Mouse (Mus musculus): ENCODE measurements around the gene Myog. TPM values are rescaled to one million over a fixed set of nuclear protein-coding genes. Genes with fewer than 3 reads are reported as not detected.

Myog gene
- polyA plus RNA-seq, 1 experiment from 2014 or later: not detected

DNA sequence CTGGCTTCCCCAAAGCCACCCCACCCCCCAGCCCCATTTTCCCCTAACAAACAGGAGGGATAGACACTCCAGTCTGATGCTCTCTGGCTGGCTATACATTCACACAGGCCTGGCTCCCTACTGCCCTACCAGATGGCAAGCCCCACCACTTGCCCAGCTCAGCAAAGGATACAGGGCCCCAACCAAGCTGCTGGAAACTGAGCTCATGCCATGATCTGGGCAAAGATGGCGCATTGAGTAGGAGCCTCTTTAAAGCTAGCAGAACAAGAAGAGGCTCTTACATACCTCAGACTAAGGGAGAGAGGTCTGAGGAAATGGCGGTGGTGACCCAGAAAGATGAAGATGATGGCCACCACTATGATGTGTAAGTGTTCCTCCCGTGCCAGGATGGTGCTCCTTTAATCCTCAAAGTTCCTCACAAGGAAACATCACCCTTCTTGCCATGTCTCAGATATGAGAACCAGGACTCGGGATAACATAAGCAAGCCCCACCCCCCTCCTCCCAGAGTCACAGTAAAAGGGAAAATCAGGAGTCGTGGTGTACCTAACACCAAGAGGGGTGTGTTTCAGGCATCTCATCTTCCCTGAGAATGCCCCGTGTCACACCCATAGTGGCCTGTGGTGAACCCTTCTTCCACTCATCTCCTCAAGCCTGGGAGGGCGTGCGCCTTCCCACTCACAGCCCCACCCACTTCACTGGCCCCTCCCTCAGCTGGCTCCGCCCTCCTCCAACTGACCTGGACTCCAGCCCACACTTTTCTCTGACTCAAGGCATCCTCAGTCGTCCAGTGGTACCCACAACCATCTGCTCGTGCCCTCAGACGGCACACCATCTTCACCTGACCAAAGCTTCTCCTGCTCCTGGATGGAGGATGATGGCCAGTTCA is 46.4 kb downstream of the Myog start:
- no peak overlapping the region for H3K27ac ChIP-seq (replicated peaks; ENCODE audit: low read depth, low read length)
- DNase-seq: no peak
- H3K4me1 ChIP-seq (ENCODE audit: control insufficient read depth, insufficient read depth, low read length): 0 out of 2 replicates have a peak, but pooled peaks cover 4% of the 10 kb centered on the region
- no peaks in the 10 kb centered on the region for H3K27me3 ChIP-seq (ENCODE audit: control insufficient read depth, insufficient read depth, low read length)
- 86% methylated on average over 12 of the region's 12 CpGs for WGBS
- H3K9ac ChIP-seq (replicated peaks; ENCODE audit: low read length): no peak overlapping the region
- no peak for ATAC-seq (ENCODE audit: low FRiP score, low TSS enrichment)
- no peaks in the 10 kb centered on the region for H3K36me3 ChIP-seq (ENCODE audit: control insufficient read depth, insufficient read depth, low read length)
- no peak overlapping the region for H3K4me3 ChIP-seq (replicated peaks; ENCODE audit: low read depth, low read length)
- no peak overlapping the region for H3K4me2 ChIP-seq (ENCODE audit: low read length)
- no peaks in the 10 kb centered on the region for H3K9me3 ChIP-seq (ENCODE audit: control insufficient read depth, low read length)

DNA sequence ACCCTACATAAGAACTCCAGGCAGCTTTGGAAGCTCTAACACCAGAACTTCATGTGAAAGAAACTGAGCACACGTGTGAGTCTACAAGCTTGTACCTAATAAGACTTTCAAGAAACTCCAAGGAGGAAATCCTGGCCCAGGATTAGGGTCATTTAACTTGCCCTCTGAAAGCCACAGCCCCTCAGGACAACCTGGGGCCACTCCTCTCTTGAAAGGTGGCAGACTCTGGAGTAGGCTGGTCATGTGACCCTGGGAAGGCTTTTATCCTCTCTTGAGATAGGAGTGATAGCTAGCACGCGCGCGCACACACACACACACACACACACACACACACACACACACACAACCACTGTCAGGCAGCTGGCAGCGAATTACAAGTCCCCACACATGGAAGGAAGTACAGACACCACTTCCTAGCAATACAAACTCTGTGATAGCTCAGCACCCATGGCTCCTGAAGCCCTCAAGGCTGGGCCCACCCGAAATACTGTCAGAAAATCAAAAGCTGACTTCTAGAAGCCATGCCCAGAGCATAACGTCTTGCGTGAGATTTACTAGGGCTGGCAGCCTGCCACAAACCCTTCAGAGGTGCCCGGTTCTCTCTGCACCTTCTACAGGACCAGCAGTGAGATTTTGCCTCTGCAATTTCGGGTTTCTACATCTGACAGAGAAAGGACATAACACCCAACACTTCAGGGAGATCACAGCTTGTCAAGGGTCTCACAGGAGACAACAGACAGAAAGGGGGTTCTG is 47.3 kb downstream of the Myog start:
- H3K4me1 ChIP-seq (ENCODE audit: control insufficient read depth, insufficient read depth, low read length): 0 out of 2 replicates have a peak, but pooled peaks cover 4% of the 10 kb centered on the region
- 89% methylated on average over 11 of the region's 11 CpGs for WGBS
- H3K4me2 ChIP-seq (ENCODE audit: low read length): no peak overlapping the region
- no peaks in the 10 kb centered on the region for H3K36me3 ChIP-seq (ENCODE audit: control insufficient read depth, insufficient read depth, low read length)
- H3K9ac ChIP-seq (replicated peaks; ENCODE audit: low read length): no peak overlapping the region
- no peak for ATAC-seq (ENCODE audit: low FRiP score, low TSS enrichment)
- H3K27ac ChIP-seq (replicated peaks; ENCODE audit: low read depth, low read length): no peak overlapping the region
- DNase-seq: no peak
- no peak overlapping the region for H3K4me3 ChIP-seq (replicated peaks; ENCODE audit: low read depth, low read length)
- no peaks in the 10 kb centered on the region for H3K9me3 ChIP-seq (ENCODE audit: control insufficient read depth, low read length)
- H3K27me3 ChIP-seq (ENCODE audit: control insufficient read depth, insufficient read depth, low read length): no peaks in the 10 kb centered on the region

DNA sequence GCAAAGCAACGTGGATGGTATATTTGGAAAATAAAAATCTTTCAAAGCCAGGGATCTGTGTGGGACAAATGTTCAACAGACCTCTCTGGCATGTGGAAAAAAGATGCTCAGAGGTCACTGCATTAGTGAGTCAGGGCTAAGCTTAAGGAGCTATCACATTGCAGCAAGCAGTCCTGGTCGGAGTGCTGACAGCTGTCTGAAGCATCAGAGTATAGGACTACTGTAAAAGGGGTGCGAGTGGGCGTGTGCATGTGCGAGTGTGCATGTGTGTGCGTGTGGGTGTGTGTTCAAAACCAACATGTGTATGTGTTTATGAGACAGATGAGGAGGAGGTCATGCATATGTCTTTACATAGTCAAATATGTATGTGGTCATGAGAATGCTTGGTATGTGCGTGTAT is 49.4 kb downstream of the Myog start:
- Histone ChIP-seq H3K27ac (replicated peaks; ENCODE audit: low read depth, low read length) (no peak overlapping the region), H3K4me3 (replicated peaks; ENCODE audit: low read depth, low read length) (no peak overlapping the region), H3K27me3 (ENCODE audit: control insufficient read depth, insufficient read depth, low read length) (no peaks in the 10 kb centered on the region), H3K36me3 (ENCODE audit: control insufficient read depth, insufficient read depth, low read length) (no peaks in the 10 kb centered on the region), H3K9ac (replicated peaks; ENCODE audit: low read length) (no peak overlapping the region), H3K4me2 (ENCODE audit: low read length) (no peak overlapping the region), H3K9me3 (ENCODE audit: control insufficient read depth, low read length) (no peaks in the 10 kb centered on the region), H3K4me1 (ENCODE audit: control insufficient read depth, insufficient read depth, low read length) (no peaks in the 10 kb centered on the region)
- WGBS: 96% methylated on average over 7 of the region's 7 CpGs
- DNase-seq (no peak), ATAC-seq (ENCODE audit: low FRiP score, low TSS enrichment) (no peak)

DNA sequence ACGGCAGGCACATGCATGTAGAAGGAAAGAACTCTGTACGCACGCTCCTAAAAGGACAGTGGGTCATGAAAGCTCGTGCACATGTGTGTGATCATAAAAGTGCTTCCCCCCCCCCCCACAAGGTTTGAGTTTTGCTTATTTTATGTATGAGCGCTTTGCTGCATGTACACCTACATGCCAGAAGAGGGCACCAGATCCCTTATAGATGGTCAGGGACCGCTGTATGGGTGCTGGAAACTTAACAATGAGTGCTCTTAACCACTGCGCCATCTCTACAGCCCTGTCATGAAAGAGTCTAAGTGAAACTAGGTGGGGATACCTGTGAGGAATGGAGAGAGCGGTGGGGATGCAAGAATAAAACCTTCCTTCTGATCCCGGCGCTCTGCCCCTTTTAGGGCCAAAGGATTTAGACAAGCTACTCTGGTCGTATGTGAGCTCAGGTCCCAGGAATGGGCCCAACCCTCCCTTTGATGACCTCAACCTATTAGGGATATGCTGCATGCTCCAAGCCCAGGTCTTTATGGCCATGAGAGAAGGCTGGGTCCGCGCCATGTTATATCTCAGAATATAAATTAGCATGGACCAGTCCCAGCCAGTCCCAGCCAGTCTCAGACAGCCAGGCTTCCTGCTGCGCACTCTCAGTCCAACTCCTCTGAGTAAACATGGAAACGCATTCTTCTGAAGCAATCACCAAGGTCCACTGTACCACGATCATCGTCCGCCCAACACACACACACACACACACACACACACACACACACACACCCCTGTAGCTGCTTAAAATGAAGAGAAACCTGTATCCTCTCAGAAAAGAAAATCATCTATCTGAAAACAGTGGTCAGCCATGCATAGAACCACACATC is 50.2 kb downstream of the Myog start:
- H3K27ac ChIP-seq (replicated peaks; ENCODE audit: low read depth, low read length): no peak overlapping the region
- no peak overlapping the region for H3K4me3 ChIP-seq (replicated peaks; ENCODE audit: low read depth, low read length)
- H3K27me3 ChIP-seq (ENCODE audit: control insufficient read depth, insufficient read depth, low read length): no peaks in the 10 kb centered on the region
- H3K9me3 ChIP-seq (ENCODE audit: control insufficient read depth, low read length): no peaks in the 10 kb centered on the region
- ATAC-seq (ENCODE audit: low FRiP score, low TSS enrichment): no peak
- WGBS: 94% methylated on average over 18 of the region's 18 CpGs
- H3K9ac ChIP-seq (replicated peaks; ENCODE audit: low read length): no peak overlapping the region
- H3K4me2 ChIP-seq (ENCODE audit: low read length): no peak overlapping the region
- no peaks in the 10 kb centered on the region for H3K4me1 ChIP-seq (ENCODE audit: control insufficient read depth, insufficient read depth, low read length)
- no peaks in the 10 kb centered on the region for H3K36me3 ChIP-seq (ENCODE audit: control insufficient read depth, insufficient read depth, low read length)
- DNase-seq: no peak

DNA sequence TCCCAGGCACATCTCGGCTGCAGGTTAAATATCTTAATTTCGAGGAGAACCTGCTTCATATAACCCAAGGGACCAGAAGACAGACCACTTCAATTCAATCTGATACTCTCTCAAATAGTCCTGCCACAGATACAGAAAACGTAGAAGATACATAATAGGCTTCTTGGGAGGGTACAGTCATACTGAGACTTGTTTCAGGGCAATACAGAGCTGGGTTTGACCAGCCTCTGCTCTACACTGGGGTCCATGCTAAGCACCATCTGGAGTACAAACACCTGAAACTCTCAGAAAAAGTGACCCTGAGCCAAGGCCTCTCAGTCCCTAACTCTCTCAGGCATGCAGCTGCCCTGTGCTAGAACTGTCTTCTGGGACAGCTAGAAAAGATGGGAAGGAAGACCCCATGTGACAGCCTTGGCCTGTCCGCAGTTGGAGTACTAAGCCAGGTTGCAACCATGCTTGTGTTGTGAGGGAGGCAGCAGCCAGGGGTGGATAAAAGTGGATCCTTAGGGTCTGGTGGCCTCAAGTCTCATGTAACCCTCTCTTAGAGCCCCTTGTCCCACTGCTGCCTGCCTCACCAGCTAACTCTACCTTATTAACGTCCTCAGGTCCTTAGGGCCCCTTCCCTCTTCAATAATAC is 52.0 kb downstream of the Myog start:
- Histone ChIP-seq H3K27ac (replicated peaks; ENCODE audit: low read depth, low read length) (no peak overlapping the region), H3K4me3 (replicated peaks; ENCODE audit: low read depth, low read length) (no peak overlapping the region), H3K4me1 (ENCODE audit: control insufficient read depth, insufficient read depth, low read length) (no peaks in the 10 kb centered on the region), H3K36me3 (ENCODE audit: control insufficient read depth, insufficient read depth, low read length) (peaks cover 12% of the 10 kb centered on the region), H3K27me3 (ENCODE audit: control insufficient read depth, insufficient read depth, low read length) (no peaks in the 10 kb centered on the region), H3K9ac (replicated peaks; ENCODE audit: low read length) (no peak overlapping the region), H3K4me2 (ENCODE audit: low read length) (no peak overlapping the region), H3K9me3 (ENCODE audit: control insufficient read depth, low read length) (no peaks in the 10 kb centered on the region)
- 76% methylated on average over 5 of the region's 5 CpGs for WGBS
- ATAC-seq (ENCODE audit: low FRiP score, low TSS enrichment) (no peak), DNase-seq (no peak)

Other genes with a start within 250 kb of the Myog start
- gene Btg2, start 210.9 kb upstream of the Myog start, polyA plus RNA-seq (2014; fragmentation: Nextera tagmentation; extraction: Ambion mirVana): 34.2 and 61.1 TPM in 2 replicates
- 0.26 TPM in 1 of 2 replicates, not detected in the other for gene Chit1, start 178.7 kb upstream of the Myog start, polyA plus RNA-seq (2014; fragmentation: Nextera tagmentation; extraction: Ambion mirVana)
- 3.6 and 3.7 TPM in 2 replicates for gene Chil1, start 107.8 kb upstream of the Myog start, polyA plus RNA-seq (2014; fragmentation: Nextera tagmentation; extraction: Ambion mirVana)
- gene Mybph, start 96.5 kb upstream of the Myog start, polyA plus RNA-seq (2014; fragmentation: Nextera tagmentation; extraction: Ambion mirVana): 0.12 TPM in 1 of 2 replicates, not detected in the other
- 7.3 and 10.6 TPM in 2 replicates for gene Adora1, start 54.6 kb upstream of the Myog start, polyA plus RNA-seq (2014; fragmentation: Nextera tagmentation; extraction: Ambion mirVana)
- gene Ppfia4, start 42.9 kb downstream of the Myog start, polyA plus RNA-seq (2014; fragmentation: Nextera tagmentation; extraction: Ambion mirVana): 11.5 and 14.4 TPM in 2 replicates
- 121 and 151 TPM in 2 replicates for gene Tmem183a, start 72.0 kb downstream of the Myog start, polyA plus RNA-seq (2014; fragmentation: Nextera tagmentation; extraction: Ambion mirVana)
- not detected in 2 replicates for gene 4933406M09Rik, start 96.0 kb downstream of the Myog start, polyA plus RNA-seq (2014; fragmentation: Nextera tagmentation; extraction: Ambion mirVana)
- 9.0 and 9.2 TPM in 2 replicates for gene Cyb5r1, start 115.6 kb downstream of the Myog start, polyA plus RNA-seq (2014; fragmentation: Nextera tagmentation; extraction: Ambion mirVana)
- 70.5 and 73.5 TPM in 2 replicates for gene Adipor1, start 125.4 kb downstream of the Myog start, polyA plus RNA-seq (2014; fragmentation: Nextera tagmentation; extraction: Ambion mirVana)
- gene Klhl12, start 165.5 kb downstream of the Myog start, polyA plus RNA-seq (2014; fragmentation: Nextera tagmentation; extraction: Ambion mirVana): 19.6 and 34.4 TPM in 2 replicates
- 69.4 and 75.3 TPM in 2 replicates for gene Rabif, start 204.7 kb downstream of the Myog start, polyA plus RNA-seq (2014; fragmentation: Nextera tagmentation; extraction: Ambion mirVana)